Mouse (Mus musculus) bone marrow macrophage, adult 2 months (primary cell): ENCODE data around the gene Abtb2.

Experiments
- CTCF ChIP-seq: IDR thresholded peaks from 2 replicates; pipeline ENCODE4 v1.5.1; 2012; ENCODE audit warnings: low read depth, mild to moderate bottlenecking, low read length, moderate library complexity
- POLR2A ChIP-seq: IDR thresholded peaks from 2 replicates; pipeline ENCODE4 v1.6.1; 2012; ENCODE audit warnings: mild to moderate bottlenecking, low read depth, low read length, borderline replicate concordance

- TF ChIP-seq CTCF (no peak), POLR2A (no peak)
These were observed 47.8 kb downstream of the Abtb2 start for GRCm38 (mm10) chr2:103613865-103614264.
